Mouse (Mus musculus): ENCODE measurements around the gene Vasp. TPM values are rescaled to one million over a fixed set of nuclear protein-coding genes. Genes with fewer than 3 reads are reported as not detected.

The Vasp gene
- total and polyA plus RNA-seq, 2 experiments from 2014 or later = 72.2 to 127 TPM

DNA sequence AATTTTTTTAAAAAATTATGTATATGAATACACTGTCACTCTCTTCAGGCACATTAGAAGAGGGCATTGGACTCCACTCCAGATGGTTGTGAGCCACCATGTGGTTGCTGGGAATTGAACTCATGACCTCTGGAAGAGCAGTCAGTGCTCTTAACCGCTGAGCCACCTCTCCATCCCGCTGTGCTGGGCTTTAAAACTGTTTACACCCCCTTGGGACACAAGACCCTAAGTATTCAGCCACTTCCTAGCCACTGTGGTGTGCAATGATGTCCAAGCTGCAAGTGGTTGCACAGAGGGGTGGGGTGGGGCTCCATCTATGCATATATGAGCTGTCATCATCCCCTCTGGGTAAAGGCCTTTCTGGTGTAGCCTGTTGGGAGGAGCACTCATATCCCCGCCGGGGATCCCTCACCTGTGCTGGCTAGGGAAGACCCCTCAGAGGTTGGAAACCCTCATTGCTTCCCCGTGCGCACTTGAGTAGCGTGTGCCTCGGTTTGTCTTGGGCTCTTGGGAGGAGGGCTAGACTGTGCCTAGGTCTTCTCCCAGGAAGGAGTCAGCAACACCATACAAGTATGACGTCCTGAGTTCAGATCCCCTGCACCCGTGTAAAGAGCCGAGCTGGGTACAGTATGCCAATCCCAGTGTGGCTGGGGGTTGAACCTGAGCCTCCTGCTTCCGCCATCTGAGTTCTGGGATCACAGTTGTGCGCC is 63.3 kb downstream of the Vasp start:
- 72% methylated on average over 13 of the region's 13 CpGs for WGBS
- Histone ChIP-seq H3K27ac (ENCODE audit: low read depth) (no peak overlapping the region), H3K4me1 (ENCODE audit: control insufficient read depth, insufficient read depth) (0 out of 2 replicates have a peak, but pooled peaks cover 3% of the 10 kb centered on the region), H3K27me3 (ENCODE audit: control insufficient read depth, insufficient read depth, low read length) (no peaks in the 10 kb centered on the region), H3K36me3 (replicated peaks; ENCODE audit: control insufficient read depth, insufficient read depth, low read length) (peaks cover 25% of the 10 kb centered on the region), H3K9ac (replicated peaks; ENCODE audit: low read depth, low read length) (no peak overlapping the region), H3K4me2 (ENCODE audit: low read depth, low read length) (no peak overlapping the region), H3K9me3 (replicated peaks; ENCODE audit: control insufficient read depth, low read length) (no peaks in the 10 kb centered on the region), H3K4me3 (ENCODE audit: low read depth, low read length) (no peak overlapping the region)
- no peak for ATAC-seq (ENCODE audit: insufficient read depth, low read depth)
- TF ChIP-seq EP300 (IDR thresholded peaks at IDR 0.05; ENCODE audit: low read depth) (no peak), CTCF (IDR thresholded peaks at IDR 0.05; ENCODE audit: low read depth) (no peak)
- DNase-seq (ENCODE audit: low spot score) = no peak

Other genes starting within 250 kb of the Vasp start
- not detected in 2 replicates for gene Foxa3, start 248.3 kb downstream of the Vasp start, total RNA-seq (2014; rRNA removed; ENCODE audit: low replicate concordance)
- gene Foxa3, start 248.3 kb downstream of the Vasp start, polyA plus RNA-seq (2015; fragmentation: Nextera tagmentation; extraction: Ambion mirVana) = 0.11 TPM in 1 of 2 replicates, not detected in the other
- gene Sympk, start 247.4 kb downstream of the Vasp start, total RNA-seq (2014; rRNA removed; ENCODE audit: low replicate concordance) = 68.8 and 72.0 TPM in 2 replicates
- 14.6 and 16.7 TPM in 2 replicates for gene Sympk, start 247.4 kb downstream of the Vasp start, polyA plus RNA-seq (2015; fragmentation: Nextera tagmentation; extraction: Ambion mirVana)
- gene Rsph6a, start 217.1 kb downstream of the Vasp start, total RNA-seq (2014; rRNA removed; ENCODE audit: low replicate concordance) = not detected in 2 replicates
- not detected in 2 replicates for gene Rsph6a, start 217.1 kb downstream of the Vasp start, polyA plus RNA-seq (2015; fragmentation: Nextera tagmentation; extraction: Ambion mirVana)
- 71.6 and 76.4 TPM in 2 replicates for gene Dmwd, start 195.6 kb downstream of the Vasp start, total RNA-seq (2014; rRNA removed; ENCODE audit: low replicate concordance)
- gene Dmwd, start 195.6 kb downstream of the Vasp start, polyA plus RNA-seq (2015; fragmentation: Nextera tagmentation; extraction: Ambion mirVana) = 10.6 and 10.9 TPM in 2 replicates
- gene Dmpk, start 188.0 kb downstream of the Vasp start, total RNA-seq (2014; rRNA removed; ENCODE audit: low replicate concordance) = 184 and 253 TPM in 2 replicates
- gene Dmpk, start 188.0 kb downstream of the Vasp start, polyA plus RNA-seq (2015; fragmentation: Nextera tagmentation; extraction: Ambion mirVana) = 97.0 and 98.5 TPM in 2 replicates
- 19.0 and 21.0 TPM in 2 replicates for gene Six5, start 177.2 kb downstream of the Vasp start, total RNA-seq (2014; rRNA removed; ENCODE audit: low replicate concordance)
- gene Six5, start 177.2 kb downstream of the Vasp start, polyA plus RNA-seq (2015; fragmentation: Nextera tagmentation; extraction: Ambion mirVana) = 3.8 and 4.0 TPM in 2 replicates
- gene Gm4969, start 153.4 kb downstream of the Vasp start, total RNA-seq (2014; rRNA removed; ENCODE audit: low replicate concordance) = 0.19 and 0.69 TPM in 2 replicates
- gene Gm4969, start 153.4 kb downstream of the Vasp start, polyA plus RNA-seq (2015; fragmentation: Nextera tagmentation; extraction: Ambion mirVana) = 0.21 and 0.38 TPM in 2 replicates
- 13.1 and 13.2 TPM in 2 replicates for gene Fbxo46, start 152.0 kb downstream of the Vasp start, total RNA-seq (2014; rRNA removed; ENCODE audit: low replicate concordance)
- 4.9 and 6.2 TPM in 2 replicates for gene Fbxo46, start 152.0 kb downstream of the Vasp start, polyA plus RNA-seq (2015; fragmentation: Nextera tagmentation; extraction: Ambion mirVana)
- gene Qpctl, start 122.5 kb downstream of the Vasp start, total RNA-seq (2014; rRNA removed; ENCODE audit: low replicate concordance) = 4.4 and 4.9 TPM in 2 replicates
- 7.3 and 7.9 TPM in 2 replicates for gene Qpctl, start 122.5 kb downstream of the Vasp start, polyA plus RNA-seq (2015; fragmentation: Nextera tagmentation; extraction: Ambion mirVana)
- gene Snrpd2, start 122.1 kb downstream of the Vasp start, total RNA-seq (2014; rRNA removed; ENCODE audit: low replicate concordance) = 43.5 and 45.6 TPM in 2 replicates
- gene Snrpd2, start 122.1 kb downstream of the Vasp start, polyA plus RNA-seq (2015; fragmentation: Nextera tagmentation; extraction: Ambion mirVana) = 84.9 and 89.8 TPM in 2 replicates
- gene Gipr, start 105.7 kb downstream of the Vasp start, total RNA-seq (2014; rRNA removed; ENCODE audit: low replicate concordance) = 24.9 and 27.6 TPM in 2 replicates
- 5.4 and 7.0 TPM in 2 replicates for gene Gipr, start 105.7 kb downstream of the Vasp start, polyA plus RNA-seq (2015; fragmentation: Nextera tagmentation; extraction: Ambion mirVana)
- 34.8 and 58.9 TPM in 2 replicates for gene Eml2, start 95.4 kb downstream of the Vasp start, total RNA-seq (2014; rRNA removed; ENCODE audit: low replicate concordance)
- 23.7 and 26.8 TPM in 2 replicates for gene Eml2, start 95.4 kb downstream of the Vasp start, polyA plus RNA-seq (2015; fragmentation: Nextera tagmentation; extraction: Ambion mirVana)
- 3.5 and 10.6 TPM in 2 replicates for gene Gpr4, start 59.3 kb downstream of the Vasp start, total RNA-seq (2014; rRNA removed; ENCODE audit: low replicate concordance)
- 3.6 TPM in 2 replicates for gene Gpr4, start 59.3 kb downstream of the Vasp start, polyA plus RNA-seq (2015; fragmentation: Nextera tagmentation; extraction: Ambion mirVana)
- 52.9 and 56.4 TPM in 2 replicates for gene Opa3, start 43.5 kb downstream of the Vasp start, total RNA-seq (2014; rRNA removed; ENCODE audit: low replicate concordance)
- 37.6 and 40.5 TPM in 2 replicates for gene Opa3, start 43.5 kb downstream of the Vasp start, polyA plus RNA-seq (2015; fragmentation: Nextera tagmentation; extraction: Ambion mirVana)
- gene Ppm1n, start 8.2 kb upstream of the Vasp start, total RNA-seq (2014; rRNA removed; ENCODE audit: low replicate concordance) = not detected in 2 replicates
- 0.47 and 0.56 TPM in 2 replicates for gene Ppm1n, start 8.2 kb upstream of the Vasp start, polyA plus RNA-seq (2015; fragmentation: Nextera tagmentation; extraction: Ambion mirVana)
- 80.7 and 108 TPM in 2 replicates for gene Rtn2, start 10.8 kb upstream of the Vasp start, total RNA-seq (2014; rRNA removed; ENCODE audit: low replicate concordance)
- gene Rtn2, start 10.8 kb upstream of the Vasp start, polyA plus RNA-seq (2015; fragmentation: Nextera tagmentation; extraction: Ambion mirVana) = 51.7 and 53.6 TPM in 2 replicates
- 0.39 and 0.80 TPM in 2 replicates for gene Fosb, start 38.2 kb upstream of the Vasp start, total RNA-seq (2014; rRNA removed; ENCODE audit: low replicate concordance)
- gene Fosb, start 38.2 kb upstream of the Vasp start, polyA plus RNA-seq (2015; fragmentation: Nextera tagmentation; extraction: Ambion mirVana) = 0.05 and 0.10 TPM in 2 replicates
- gene Ercc1, start 73.0 kb upstream of the Vasp start, total RNA-seq (2014; rRNA removed; ENCODE audit: low replicate concordance) = 26.2 and 40.5 TPM in 2 replicates
- 55.2 and 61.0 TPM in 2 replicates for gene Ercc1, start 73.0 kb upstream of the Vasp start, polyA plus RNA-seq (2015; fragmentation: Nextera tagmentation; extraction: Ambion mirVana)
- gene Cd3eap, start 87.7 kb upstream of the Vasp start, total RNA-seq (2014; rRNA removed; ENCODE audit: low replicate concordance) = 1.9 and 3.2 TPM in 2 replicates
- 11.1 and 11.7 TPM in 2 replicates for gene Cd3eap, start 87.7 kb upstream of the Vasp start, polyA plus RNA-seq (2015; fragmentation: Nextera tagmentation; extraction: Ambion mirVana)
- gene Ppp1r13l, start 87.9 kb upstream of the Vasp start, total RNA-seq (2014; rRNA removed; ENCODE audit: low replicate concordance) = 11.8 and 13.5 TPM in 2 replicates
- gene Ppp1r13l, start 87.9 kb upstream of the Vasp start, polyA plus RNA-seq (2015; fragmentation: Nextera tagmentation; extraction: Ambion mirVana) = 12.0 and 14.0 TPM in 2 replicates
- gene Ercc2, start 110.2 kb upstream of the Vasp start, total RNA-seq (2014; rRNA removed; ENCODE audit: low replicate concordance) = 20.4 and 30.8 TPM in 2 replicates
- 4.9 and 6.0 TPM in 2 replicates for gene Ercc2, start 110.2 kb upstream of the Vasp start, polyA plus RNA-seq (2015; fragmentation: Nextera tagmentation; extraction: Ambion mirVana)
- gene Klc3, start 132.3 kb upstream of the Vasp start, total RNA-seq (2014; rRNA removed; ENCODE audit: low replicate concordance) = 0.31 TPM in 1 of 2 replicates, not detected in the other
- 0.72 and 0.99 TPM in 2 replicates for gene Klc3, start 132.3 kb upstream of the Vasp start, polyA plus RNA-seq (2015; fragmentation: Nextera tagmentation; extraction: Ambion mirVana)
- 4,715 and 5,632 TPM in 2 replicates for gene Ckm, start 133.0 kb upstream of the Vasp start, total RNA-seq (2014; rRNA removed; ENCODE audit: low replicate concordance)
- gene Ckm, start 133.0 kb upstream of the Vasp start, polyA plus RNA-seq (2015; fragmentation: Nextera tagmentation; extraction: Ambion mirVana) = 4,516 and 4,665 TPM in 2 replicates
- gene Mark4, start 187.0 kb upstream of the Vasp start, total RNA-seq (2014; rRNA removed; ENCODE audit: low replicate concordance) = 16.0 and 26.4 TPM in 2 replicates
- 5.5 and 5.6 TPM in 2 replicates for gene Mark4, start 187.0 kb upstream of the Vasp start, polyA plus RNA-seq (2015; fragmentation: Nextera tagmentation; extraction: Ambion mirVana)
- gene Exoc3l2, start 191.5 kb upstream of the Vasp start, total RNA-seq (2014; rRNA removed; ENCODE audit: low replicate concordance) = 1.9 and 3.5 TPM in 2 replicates
- gene Exoc3l2, start 191.5 kb upstream of the Vasp start, polyA plus RNA-seq (2015; fragmentation: Nextera tagmentation; extraction: Ambion mirVana) = 0.49 and 0.62 TPM in 2 replicates
- gene Bloc1s3, start 236.6 kb upstream of the Vasp start, total RNA-seq (2014; rRNA removed; ENCODE audit: low replicate concordance) = 9.3 and 11.9 TPM in 2 replicates
- gene Bloc1s3, start 236.6 kb upstream of the Vasp start, polyA plus RNA-seq (2015; fragmentation: Nextera tagmentation; extraction: Ambion mirVana) = 1.2 TPM in 2 replicates
- gene Trappc6a, start 236.6 kb upstream of the Vasp start, total RNA-seq (2014; rRNA removed; ENCODE audit: low replicate concordance) = 65.1 and 84.9 TPM in 2 replicates
- gene Trappc6a, start 236.6 kb upstream of the Vasp start, polyA plus RNA-seq (2015; fragmentation: Nextera tagmentation; extraction: Ambion mirVana) = 79.5 and 83.3 TPM in 2 replicates
- not detected in 2 replicates for gene Nkpd1, start 246.0 kb upstream of the Vasp start, total RNA-seq (2014; rRNA removed; ENCODE audit: low replicate concordance)
- gene Nkpd1, start 246.0 kb upstream of the Vasp start, polyA plus RNA-seq (2015; fragmentation: Nextera tagmentation; extraction: Ambion mirVana) = not detected in 2 replicates

All from heart, postnatal 0 days (tissue).